ENCODE assay signal across 15 mouse cellular contexts in the genomic region with DNA sequence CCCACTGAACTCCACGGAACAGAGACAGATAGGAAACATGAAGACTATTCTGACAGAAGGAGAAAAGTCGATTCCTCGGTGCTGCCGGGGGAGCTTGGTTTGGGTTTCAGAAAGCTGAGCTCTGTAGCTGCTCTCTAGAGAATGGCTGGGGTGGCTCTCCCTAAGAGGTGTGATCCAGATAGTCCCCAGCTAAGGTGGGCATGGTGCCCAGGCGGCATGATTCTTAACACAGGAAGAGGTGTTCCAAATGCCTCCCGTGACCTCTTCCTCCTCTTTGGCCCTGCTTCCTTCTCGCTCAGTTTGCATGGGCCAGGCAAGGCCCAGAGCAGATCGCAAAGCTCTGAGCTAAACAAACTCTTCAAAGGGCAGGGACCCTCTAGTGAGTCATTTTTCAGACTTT.
DNase-seq lines count a peak whose midpoint lies in the region; ATAC-seq and TF ChIP-seq lines count a peak whose summit lies in the region.
"Had no signal": no experiment of that assay in that cellular context is flagged by ENCODE, and none has a peak within 500 bp of the region (broad histone marks: within the 10 kb centered on the region; RNA-seq: fewer than 3 reads in every experiment).

No protein-coding gene starts in this region.

- 49% methylated on average over 8 of the region's 8 CpGs for WGBS in lung, postnatal 0 days
- WGBS in forebrain, embryonic 12.5 days: 86% methylated on average over 8 of the region's 8 CpGs
- WGBS in hindbrain, embryonic 10.5 days: 80% methylated on average over 8 of the region's 8 CpGs

- H3K27ac ChIP-seq in lung, postnatal 0 days (ENCODE audit: low read length): no peak overlapping the region
- no peak overlapping the region for H3K27ac ChIP-seq in forebrain, embryonic 12.5 days
- no peak overlapping the region for H3K27ac ChIP-seq in hindbrain, embryonic 10.5 days
- H3K27ac ChIP-seq: embryonic facial prominence, embryonic 10.5 days; hindbrain, embryonic 12.5 days; liver, embryonic 15.5 days had no signal

- no peak overlapping the region for H3K9ac ChIP-seq in lung, postnatal 0 days (replicated peaks; ENCODE audit: low read depth)
- no peak overlapping the region for H3K9ac ChIP-seq in forebrain, embryonic 12.5 days
- H3K9ac ChIP-seq: hindbrain, embryonic 12.5 days; liver, embryonic 15.5 days had no signal

- no peak overlapping the region for H3K4me3 ChIP-seq in lung, postnatal 0 days (ENCODE audit: low read depth, low read length)
- H3K4me3 ChIP-seq in forebrain, embryonic 12.5 days (replicated peaks): no peak overlapping the region
- no peak overlapping the region for H3K4me3 ChIP-seq in hindbrain, embryonic 10.5 days
- H3K4me3 ChIP-seq: embryonic facial prominence, embryonic 10.5 days; hindbrain, embryonic 12.5 days; liver, embryonic 15.5 days had no signal

- H3K27me3 ChIP-seq in lung, postnatal 0 days (replicated peaks; ENCODE audit: insufficient read depth, low read length): no peaks in the 10 kb centered on the region
- no peaks in the 10 kb centered on the region for H3K27me3 ChIP-seq in forebrain, embryonic 12.5 days
- H3K27me3 ChIP-seq in hindbrain, embryonic 10.5 days (ENCODE audit: insufficient read depth, poor library complexity, severe bottlenecking): no peaks in the 10 kb centered on the region
- H3K27me3 ChIP-seq: hindbrain, embryonic 12.5 days; liver, embryonic 15.5 days had no signal

- DNase-seq in gastrocnemius, postnatal 10 days: peak; percentile 15
- DNase-seq in gastrocnemius, adult 18-20 months (ENCODE audit: low spot score): no peak
- peak; percentile 52 for DNase-seq in lung, postnatal 10 days
- DNase-seq in lung, postnatal 0 days (ENCODE audit: low spot score): no peak
- peak; percentile 40 for DNase-seq in kidney, adult 9 months
- DNase-seq in lung, postnatal 4 days: peak; percentile 37 to 72
- no peak for DNase-seq in hindbrain, embryonic 10.5 days (ENCODE audit: low spot score)
- DNase-seq: cerebellum, adult 8-10 months; layer of hippocampus, postnatal 36 days had no signal

- H3K4me2 ChIP-seq in lung, postnatal 0 days (replicated peaks; ENCODE audit: low read depth, low read length): no peak overlapping the region
- no peak overlapping the region for H3K4me2 ChIP-seq in forebrain, embryonic 12.5 days
- H3K4me2 ChIP-seq: hindbrain, embryonic 12.5 days; liver, embryonic 15.5 days had no signal

- no peaks in the 10 kb centered on the region for H3K36me3 ChIP-seq in lung, postnatal 0 days (ENCODE audit: insufficient read depth, low read length)
- H3K36me3 ChIP-seq in forebrain, embryonic 12.5 days (replicated peaks): no peaks in the 10 kb centered on the region
- H3K36me3 ChIP-seq in hindbrain, embryonic 10.5 days: no peaks in the 10 kb centered on the region
- H3K36me3 ChIP-seq: embryonic facial prominence, embryonic 10.5 days; hindbrain, embryonic 12.5 days; liver, embryonic 15.5 days had no signal

- TF ChIP-seq EP300 in lung, postnatal 0 days (IDR thresholded peaks at IDR 0.05): no peak

- no peak for ATAC-seq in lung, postnatal 0 days
- ATAC-seq in forebrain, embryonic 12.5 days (ENCODE audit: low FRiP score): no peak
- ATAC-seq: intestine, embryonic 16.5 days had no signal

- no peak for TF ChIP-seq CTCF in lung, postnatal 0 days (IDR thresholded peaks at IDR 0.05)

- H3K9me3 ChIP-seq in lung, postnatal 0 days (ENCODE audit: low read length): no peaks in the 10 kb centered on the region
- no peaks in the 10 kb centered on the region for H3K9me3 ChIP-seq in forebrain, embryonic 12.5 days
- H3K9me3 ChIP-seq in hindbrain, embryonic 10.5 days: no peaks in the 10 kb centered on the region
- H3K9me3 ChIP-seq: embryonic facial prominence, embryonic 10.5 days; hindbrain, embryonic 12.5 days; liver, embryonic 15.5 days; megakaryocyte, embryonic 14.5 days had no signal

- no peaks in the 10 kb centered on the region for H3K4me1 ChIP-seq in lung, postnatal 0 days (ENCODE audit: insufficient read depth, low read depth, low read length)
- H3K4me1 ChIP-seq in forebrain, embryonic 12.5 days: peaks cover 16% of the 10 kb centered on the region
- peaks cover 36% of the 10 kb centered on the region for H3K4me1 ChIP-seq in hindbrain, embryonic 10.5 days (replicated peaks)
- H3K4me1 ChIP-seq: embryonic facial prominence, embryonic 10.5 days; liver, embryonic 15.5 days; megakaryocyte, embryonic 14.5 days had no signal

Comparison
In these comparisons a context has a peak if more than half of its experiments do, and no peak if none do; other contexts are left out.
1. DNase-seq: peak in gastrocnemius, postnatal 10 days (single experiment), lung, postnatal 10 days (single experiment), kidney, adult 9 months (single experiment) and lung, postnatal 4 days (2 of 2); none in gastrocnemius, adult 18-20 months (single experiment), lung, postnatal 0 days (single experiment) and hindbrain, embryonic 10.5 days (single experiment).